ENCODE assay signal across 10 mouse cellular contexts in genomic region chr8:81452082-81452481, GRCm38 (mm10).
DNase-seq lines count a peak whose midpoint lies in the region; ATAC-seq lines count a peak whose summit lies in the region.
"Had no signal": no experiment of that assay in that cellular context is flagged by ENCODE, and none has a peak within 500 bp of the region (broad histone marks: within the 10 kb centered on the region; RNA-seq: fewer than 3 reads in every experiment).

No protein-coding gene starts in this region.

- no peaks in the 10 kb centered on the region for H3K36me3 ChIP-seq in midbrain, embryonic 14.5 days (ENCODE audit: control insufficient read depth, insufficient read depth, low read length)

- 26% methylated on average over 6 of the region's 6 CpGs for WGBS in midbrain, embryonic 14.5 days

- H3K9me3 ChIP-seq in midbrain, embryonic 14.5 days (ENCODE audit: control insufficient read depth, low read length): no peaks in the 10 kb centered on the region

- DNase-seq in layer of hippocampus, adult 8-10 months (ENCODE audit: low spot score in 2 of 2): peak; percentile 6 to 11
- DNase-seq in layer of hippocampus, postnatal 36 days: no peak
- peak; percentile 1 for DNase-seq in embryo, embryonic 11.5 days (ENCODE audit: low read depth, low spot score)
- peak; percentile 24 to 45 for DNase-seq in heart, postnatal 10 days
- peak; percentile 42 for DNase-seq in midbrain, embryonic 14.5 days
- DNase-seq in cerebellum, postnatal 36 days: no peak
- no peak for DNase-seq in gastrocnemius, postnatal 4 days (ENCODE audit: low spot score in 2 of 2)
- DNase-seq in lung, postnatal 10 days: no peak

- intact Hi-C loops in heart, postnatal 10 days (cut with DNase I): no loop called here

- H3K4me2 ChIP-seq in midbrain, embryonic 14.5 days (ENCODE audit: low read length): no peak overlapping the region

- H3K4me1 ChIP-seq in midbrain, embryonic 14.5 days (ENCODE audit: control insufficient read depth, insufficient read depth, low read length): no peaks in the 10 kb centered on the region

- H3K9ac ChIP-seq in midbrain, embryonic 14.5 days (replicated peaks; ENCODE audit: low read length): no peak overlapping the region

- H3K27me3 ChIP-seq in midbrain, embryonic 14.5 days (ENCODE audit: control insufficient read depth, insufficient read depth, low read length): no peaks in the 10 kb centered on the region
- H3K27me3 ChIP-seq: Patski had no signal

- ATAC-seq in midbrain, embryonic 14.5 days (ENCODE audit: low FRiP score, low TSS enrichment): peak; percentile 14; the same call in 1 of the 2 replicates
- ATAC-seq: Patski had no signal

- no peak overlapping the region for H3K27ac ChIP-seq in midbrain, embryonic 14.5 days (replicated peaks; ENCODE audit: low read depth, low read length)

- no peak overlapping the region for H3K4me3 ChIP-seq in midbrain, embryonic 14.5 days (replicated peaks; ENCODE audit: low read depth, low read length)
- H3K4me3 ChIP-seq: erythroblast, embryonic 14.5 days had no signal

Comparison
In these comparisons a context has a peak if more than half of its experiments do, and no peak if none do; other contexts are left out.
1. DNase-seq: peak in layer of hippocampus, adult 8-10 months (2 of 2), embryo, embryonic 11.5 days (single experiment), heart, postnatal 10 days (2 of 2) and midbrain, embryonic 14.5 days (single experiment); none in layer of hippocampus, postnatal 36 days (0 of 2), cerebellum, postnatal 36 days (0 of 2), gastrocnemius, postnatal 4 days (0 of 2) and lung, postnatal 10 days (single experiment).